Mouse (Mus musculus) lung, adult 2 months (tissue): ENCODE data around the gene Nrp2.

Experiments
- CTCF ChIP-seq: fragments of 200-500 bp; IDR thresholded peaks from 2 replicates; pipeline ENCODE4 v1.5.1; 2011; ENCODE audit warnings: mild to moderate bottlenecking, low read length, control low read depth; ENCODE audit not compliant: insufficient read depth
- POLR2A ChIP-seq: fragments of 200-500 bp; IDR thresholded peaks from 2 replicates; pipeline ENCODE4 v1.6.1; 2011; ENCODE audit warnings: low read depth, mild to moderate bottlenecking, control low read depth, low read length, borderline replicate concordance; ENCODE audit errors: extremely low read depth

DNA sequence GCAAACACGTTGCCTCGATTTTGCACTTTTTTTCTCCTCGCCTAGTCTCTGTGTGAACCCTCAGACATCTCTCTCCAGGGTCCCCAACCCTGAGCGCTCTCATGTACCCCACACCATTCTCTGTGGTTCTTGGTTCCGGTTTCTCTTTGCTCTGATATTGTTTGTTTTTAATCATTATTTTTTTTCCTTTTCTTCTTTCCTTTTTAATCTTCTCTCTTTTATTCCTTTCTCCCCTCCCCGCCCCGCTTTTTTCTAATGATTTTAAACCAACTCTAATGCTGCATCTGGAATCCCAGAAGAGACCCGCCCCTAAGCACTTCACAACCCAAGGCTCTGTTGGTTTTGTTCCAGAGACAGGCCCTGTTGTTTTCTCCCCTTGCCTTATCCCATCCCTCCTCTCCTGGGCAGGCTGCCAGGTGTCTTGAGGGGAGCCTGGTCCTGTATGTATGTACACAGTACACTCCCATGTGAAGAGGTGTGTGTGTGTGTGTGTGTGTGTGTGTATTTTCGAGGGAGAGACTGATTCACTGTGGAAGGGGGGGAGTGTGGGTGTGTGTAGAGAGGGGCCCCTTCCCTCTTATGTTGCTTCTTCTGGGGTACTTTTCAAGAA lies 93.1 kb downstream of the Nrp2 start:
- TF ChIP-seq CTCF (no peak), POLR2A (no peak)
